Mouse (Mus musculus): ENCODE measurements around the gene Gatc. TPM values are rescaled to one million over a fixed set of nuclear protein-coding genes. Genes with fewer than 3 reads are reported as not detected.

Gene Gatc
- total RNA-seq (2023): 10 to 100 TPM; 13.0 to 13.1 TPM

GRCm38 (mm10) chr5:115340577-115341313, at the start of gene Gatc, which contains the start of gene Triap1:
Gene Gatc (minus strand): TSS chr5:115341178.
Gene Triap1 (plus strand): TSS chr5:115341225.

GRCm38 (mm10) chr5:115348546-115349224, 7.7 kb upstream of the Gatc start, which contains the start of gene Cox6a1:
Gene Cox6a1 (minus strand): TSS chr5:115348981.

DNA sequence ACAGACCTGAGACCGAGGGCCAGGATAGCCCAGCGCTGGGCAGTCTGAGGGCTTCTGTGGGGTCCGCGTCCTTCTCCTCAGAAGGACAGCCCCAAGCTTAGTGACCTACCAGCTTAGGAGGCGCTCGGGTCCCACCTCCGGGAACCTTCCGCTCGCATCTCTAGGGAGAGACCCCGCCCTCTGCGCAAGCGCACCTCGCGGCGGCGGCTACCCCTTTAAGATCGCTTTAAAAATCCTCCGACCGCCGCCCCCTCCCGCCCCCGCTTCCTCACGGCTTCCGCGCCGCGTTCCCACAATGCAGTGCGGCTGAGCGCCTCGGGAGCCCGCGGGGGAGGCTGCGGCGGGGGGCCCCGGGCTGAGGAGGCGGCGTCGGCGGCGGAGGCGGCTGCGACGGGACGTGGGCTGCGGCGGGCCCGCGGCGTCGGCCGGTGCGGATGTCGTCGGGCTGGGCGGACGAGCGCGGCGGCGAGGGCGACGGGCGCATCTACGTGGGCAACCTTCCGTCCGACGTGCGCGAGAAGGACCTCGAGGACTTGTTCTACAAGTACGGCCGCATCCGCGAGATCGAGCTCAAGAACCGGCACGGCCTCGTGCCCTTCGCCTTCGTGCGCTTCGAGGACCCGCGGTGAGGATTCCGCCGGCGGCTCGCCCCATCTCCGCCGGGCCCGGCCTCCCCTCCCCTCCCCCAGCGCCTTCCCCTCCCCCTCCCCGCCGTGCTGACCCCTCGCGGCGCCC, 13.9 kb downstream of the Gatc start, which contains the start of gene Srsf9:
Srsf9 (plus strand) TSS at position 303 of the 735 bp plus-strand sequence.

DNA sequence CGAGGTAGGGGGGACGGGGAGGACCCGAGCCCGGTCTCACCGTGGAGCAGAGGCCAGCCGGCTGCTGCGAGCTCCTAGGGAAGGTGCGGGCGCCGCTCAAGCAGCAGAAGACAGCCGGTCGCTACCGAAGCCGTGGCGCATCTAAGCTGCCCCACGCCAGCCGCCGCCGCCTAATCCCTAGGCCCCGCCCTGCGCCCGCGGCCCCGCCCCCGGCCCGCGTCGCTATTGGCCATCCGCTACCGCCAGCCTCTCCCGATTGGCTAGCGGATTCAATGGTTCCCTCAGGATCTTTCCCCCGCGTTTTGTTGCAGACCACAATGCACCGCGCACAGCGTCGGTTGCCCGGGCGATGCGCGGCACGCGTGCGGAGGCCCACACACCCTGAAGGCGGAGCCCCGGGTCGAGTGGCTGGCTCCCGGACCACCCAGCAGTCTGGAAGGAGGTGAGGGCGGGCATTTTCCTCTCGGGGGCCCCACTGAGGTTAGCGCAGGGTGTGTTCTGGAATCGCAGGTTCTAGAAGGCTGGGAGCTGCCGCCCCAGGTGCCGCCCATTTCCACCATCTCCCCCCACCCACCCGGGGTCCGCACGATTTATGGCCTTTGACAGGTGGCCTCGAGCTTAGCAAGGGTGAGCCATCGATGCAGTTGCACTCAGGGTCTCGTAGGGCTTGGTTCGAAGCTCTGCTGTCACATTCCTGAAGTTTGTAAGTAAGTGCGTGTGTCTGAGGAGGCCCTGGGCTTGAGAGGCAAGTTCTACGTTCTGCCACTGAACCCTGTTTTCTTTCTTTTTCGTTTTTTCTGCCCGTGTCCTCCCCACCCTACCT, 40.0 kb downstream of the Gatc start, which contains the start of gene Dynll1:
Dynll1 (minus strand) TSS at position 208 of the 823 bp plus-strand sequence.

Other genes with a start within 250 kb of the Gatc start
- not detected for gene Gm10401, start 242.9 kb downstream of the Gatc start, total RNA-seq (2023)
- gene Acads, start 221.8 kb downstream of the Gatc start, total RNA-seq (2023): 10 to 100 TPM; 15.7 to 20.1 TPM
- gene Unc119b, start 206.2 kb downstream of the Gatc start, total RNA-seq (2023): 10 to 100 TPM; 42.6 to 43.8 TPM
- gene Mlec, start 183.0 kb downstream of the Gatc start, total RNA-seq (2023): 10 to 100 TPM; 83.4 to 92.8 TPM
- gene Cabp1, start 146.8 kb downstream of the Gatc start, total RNA-seq (2023): not detected
- 10 to 100 TPM; 46.7 to 69.9 TPM for gene Pop5, start 105.3 kb downstream of the Gatc start, total RNA-seq (2023)
- 100 to 1,000 TPM; 138 to 150 TPM for gene Rnf10, start 68.3 kb downstream of the Gatc start, total RNA-seq (2023)
- gene Coq5, start 61.5 kb downstream of the Gatc start, total RNA-seq (2023): 10 to 100 TPM; 27.1 to 35.5 TPM
- 100 to 1,000 TPM; 240 to 329 TPM for gene Dynll1, start 40.2 kb downstream of the Gatc start, total RNA-seq (2023)
- gene Srsf9, start 14.0 kb downstream of the Gatc start, total RNA-seq (2023): 10 to 100 TPM; 69.6 to 71.0 TPM
- gene Triap1, start within 50 bp of the Gatc start, total RNA-seq (2023): 10 to 100 TPM; 24.3 to 26.9 TPM
- gene Cox6a1, start 7.8 kb upstream of the Gatc start, total RNA-seq (2023): 100 to 1,000 TPM; 199 to 204 TPM
- gene Msi1, start 88.4 kb upstream of the Gatc start, total RNA-seq (2023): not detected
- not detected for gene Pla2g1b, start 125.1 kb upstream of the Gatc start, total RNA-seq (2023)
- 10 to 100 TPM; 19.4 to 21.5 TPM for gene Sirt4, start 143.5 kb upstream of the Gatc start, total RNA-seq (2023)
- gene Pxn, start 165.5 kb upstream of the Gatc start, total RNA-seq (2023): 10 to 100 TPM; 73.5 to 97.2 TPM
- gene Rplp0, start 218.3 kb upstream of the Gatc start, total RNA-seq (2023): 1,000 to 10,000 TPM; 1,374 to 1,413 TPM
- gene Gcn1l1, start 224.1 kb upstream of the Gatc start, total RNA-seq (2023): 100 to 1,000 TPM; 108 to 112 TPM

Data from B cell, adult 67 days (primary cell).